Mouse (Mus musculus): ENCODE measurements around the gene Mast4.

DNA sequence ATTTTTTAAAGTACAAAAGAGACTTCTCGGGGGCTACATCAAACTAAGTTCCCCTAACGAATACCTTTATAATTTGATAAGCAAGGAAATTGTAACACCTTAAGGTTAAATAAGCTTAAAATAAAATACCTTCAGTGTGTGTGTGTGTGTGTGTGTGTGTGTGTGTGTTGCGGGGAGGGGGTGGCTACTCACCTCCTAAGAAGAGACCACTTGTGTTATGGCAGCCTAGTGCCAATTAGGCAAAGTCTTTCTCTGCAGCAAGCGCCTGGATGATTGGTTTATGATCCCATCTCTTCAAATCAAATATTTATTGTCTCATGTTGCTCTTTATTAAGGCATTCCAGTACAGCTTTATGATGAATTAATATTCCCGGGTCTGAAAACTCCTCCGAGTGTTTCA lies 81.2 kb downstream of the Mast4 start:
- TF ChIP-seq CTCF (IDR thresholded peaks at IDR 0.05; ENCODE audit: borderline replicate concordance, control insufficient read depth, extremely low read depth, insufficient read depth, low read length, poor library complexity), result no peak
- TF ChIP-seq POLR2A (IDR thresholded peaks at IDR 0.05; ENCODE audit: control insufficient read depth, extremely low read depth, insufficient read depth, low read length, poor library complexity), result no peak

Measured in thymus, adult 2 months (tissue).